Mouse (Mus musculus) liver, adult 2 months (tissue): ENCODE measurements around the gene Lamtor4. TPM values are rescaled to one million over a fixed set of nuclear protein-coding genes. Genes with fewer than 3 reads are reported as not detected.
A peak's percentile ranks its signal among the peaks of the same experiment; 100 is the strongest.

Experiments
- DNase-seq: peaks from one replicate; pipeline ENCODE4 v3.0.0-alpha.2; 2011; ENCODE audit warnings: low read depth, low spot score; ENCODE audit errors: extremely low read depth
- H3K27ac ChIP-seq: fragments of 200-500 bp; replicated peaks from 2 replicates; pipeline ENCODE4 v1.5.1; 2012; ENCODE audit warnings: low read depth, mild to moderate bottlenecking, control low read depth, inconsistent platforms, low read length; ENCODE audit not compliant: insufficient read depth
- H3K27me3 ChIP-seq: fragments of 200-500 bp; 2 replicates; pipeline ENCODE4 v1.6.1; 2012; ENCODE audit warnings: mild to moderate bottlenecking, moderate library complexity, low read length, inconsistent platforms; ENCODE audit not compliant: control insufficient read depth, insufficient read depth
- H3K36me3 ChIP-seq: fragments of 200-500 bp; 2 replicates; pipeline ENCODE4 v1.6.1; 2012; ENCODE audit warnings: low read length, inconsistent platforms; ENCODE audit not compliant: control insufficient read depth, insufficient read depth
- H3K4me1 ChIP-seq: fragments of 200-500 bp; 2 replicates; pipeline ENCODE4 v1.6.1; 2011; ENCODE audit warnings: low read length; ENCODE audit not compliant: control insufficient read depth, insufficient read depth
- H3K4me3 ChIP-seq: fragments of 200-500 bp; 2 replicates; pipeline ENCODE4 v1.5.1; 2011; ENCODE audit warnings: low read depth, mild to moderate bottlenecking, control low read depth, low read length, moderate library complexity; ENCODE audit not compliant: insufficient read depth
- H3K79me2 ChIP-seq: fragments of 200-500 bp; 2 replicates; pipeline ENCODE4 v1.6.1; 2012; ENCODE audit warnings: inconsistent platforms, mild to moderate bottlenecking, low read length, moderate library complexity; ENCODE audit not compliant: control insufficient read depth, insufficient read depth
- H3K9ac ChIP-seq: fragments of 200-500 bp; 2 replicates; pipeline ENCODE4 v1.6.1; 2012; ENCODE audit warnings: low read depth, mild to moderate bottlenecking, control low read depth, inconsistent platforms, low read length
- CTCF ChIP-seq: fragments of 200-500 bp; IDR thresholded peaks from 2 replicates; pipeline ENCODE4 v1.5.1; 2011; ENCODE audit warnings: low read depth, low read length, control low read depth
- POLR2A ChIP-seq: fragments of 200-500 bp; IDR thresholded peaks from 2 replicates; pipeline ENCODE4 v1.6.1; 2011; ENCODE audit warnings: low read length, control low read depth; ENCODE audit not compliant: insufficient read depth; ENCODE audit errors: extremely low read depth
- WGBS: fragments of 180-500 bp; shearing (Covaris S2); methylation state at CpG from one replicate; pipeline ENCODE4 v1.1.7; 2018; 5-methylcytosine and 5-hydroxymethylcytosine counted together
- polyA plus RNA-seq: library from polyadenylated mRNA; depleted of rRNA; stranded (reverse); fragments of >200 nt; gene quantifications from 2 replicates; pipeline ENCODE4 v1.2.3, GENCODE M21; 2012
- total RNA-seq: library from RNA; depleted of rRNA; stranded (reverse); fragments of >200 nt; gene quantifications from 2 replicates; pipeline ENCODE4 v1.2.3, GENCODE M21; 2014

The Lamtor4 gene
- total and polyA plus RNA-seq, 2 experiments = 105 to 177 TPM

DNA sequence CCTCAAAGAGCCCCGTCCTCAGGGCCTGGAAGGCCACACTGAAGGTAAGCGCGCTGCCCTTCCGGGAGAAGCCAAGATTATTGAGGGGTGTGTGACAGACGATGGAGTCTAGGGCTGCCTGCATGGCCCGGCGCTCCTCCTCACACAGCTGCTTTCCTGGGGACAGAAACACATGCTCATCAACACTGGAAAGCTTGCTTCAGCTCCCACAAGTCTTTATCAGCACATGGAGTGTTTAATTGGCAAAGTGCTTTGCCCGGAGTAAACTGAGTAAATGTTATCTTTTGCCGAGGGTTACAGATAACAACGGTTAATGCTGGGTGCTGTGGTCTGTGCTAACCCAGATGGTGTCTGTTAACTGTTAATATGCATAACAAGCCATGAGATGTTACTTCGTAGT lies 5.6 kb downstream of the Lamtor4 start:
- no peaks in the 10 kb centered on the region for H3K79me2 ChIP-seq
- H3K4me3 ChIP-seq = no peak overlapping the region
- DNase-seq = no peak
- no peak overlapping the region for H3K27ac ChIP-seq
- 70% methylated on average over 11 of the region's 11 CpGs for WGBS
- H3K27me3 ChIP-seq = no peaks in the 10 kb centered on the region
- peaks cover 7% of the 10 kb centered on the region for H3K4me1 ChIP-seq
- no peak overlapping the region for H3K9ac ChIP-seq
- TF ChIP-seq CTCF = no peak
- TF ChIP-seq POLR2A = no peak
- H3K36me3 ChIP-seq = no peaks in the 10 kb centered on the region

DNA sequence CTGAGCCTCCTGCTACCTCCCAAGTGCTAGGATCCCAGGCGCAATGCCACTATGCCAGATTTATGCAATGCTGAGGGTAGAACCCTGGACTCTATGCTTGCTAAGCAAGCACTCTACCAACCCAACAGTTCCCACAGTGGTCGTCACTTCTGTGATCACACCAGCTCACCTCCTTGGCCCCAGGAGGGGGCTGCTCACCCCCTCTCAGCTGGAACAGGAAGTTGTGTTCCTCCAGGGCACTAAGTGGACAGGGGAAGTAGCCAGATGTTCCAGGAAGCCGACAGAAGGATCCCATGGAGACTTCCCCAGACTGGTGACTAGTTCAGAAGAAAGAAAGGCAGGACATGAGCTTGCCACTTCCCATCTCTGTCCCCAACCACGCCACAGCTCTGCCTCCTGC lies 6.7 kb downstream of the Lamtor4 start:
- Histone ChIP-seq H3K27me3 (no peaks in the 10 kb centered on the region), H3K4me1 (peaks cover 7% of the 10 kb centered on the region), H3K27ac (no peak overlapping the region), H3K79me2 (no peaks in the 10 kb centered on the region), H3K9ac (no peak overlapping the region), H3K4me3 (no peak overlapping the region), H3K36me3 (no peaks in the 10 kb centered on the region)
- TF ChIP-seq POLR2A (no peak), CTCF (no peak)
- WGBS = 75% methylated on average over 4 of the region's 4 CpGs
- DNase-seq = no peak

DNA sequence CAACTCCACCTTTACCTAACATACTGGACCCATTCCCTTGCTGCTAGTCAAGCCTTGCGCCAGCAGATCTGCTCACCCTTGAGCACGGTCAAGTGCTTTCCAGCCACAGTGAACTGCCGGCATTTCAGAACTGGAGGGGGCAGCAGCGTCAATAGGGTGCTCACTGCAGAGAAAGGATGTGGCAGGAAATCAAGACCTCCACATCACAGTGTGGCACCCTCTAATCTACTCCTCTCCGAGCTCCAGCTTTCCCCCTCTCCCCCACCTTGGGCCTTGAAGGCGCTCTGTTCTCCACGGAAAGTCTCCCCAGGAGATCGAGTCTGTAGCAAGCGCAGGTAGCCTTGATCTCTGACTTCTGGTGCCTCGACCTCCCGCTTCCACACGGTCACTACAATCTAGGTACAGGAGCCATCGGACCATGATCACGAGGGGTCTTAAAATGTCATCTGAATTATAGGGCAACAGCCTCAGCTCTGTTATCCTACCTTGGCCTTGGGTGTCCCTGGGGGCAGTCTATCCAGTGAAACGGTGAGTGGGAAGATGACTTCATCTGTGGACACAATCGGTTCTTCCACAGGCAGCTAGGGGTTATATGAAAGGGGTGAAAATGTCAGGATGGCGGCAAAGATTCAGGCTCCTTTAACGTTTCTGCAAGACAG lies 7.4 kb downstream of the Lamtor4 start:
- H3K79me2 ChIP-seq = no peaks in the 10 kb centered on the region
- H3K4me1 ChIP-seq = peaks cover 7% of the 10 kb centered on the region
- DNase-seq = no peak
- no peaks in the 10 kb centered on the region for H3K36me3 ChIP-seq
- peak overlapping the region; percentile 63 for H3K4me3 ChIP-seq
- WGBS = 73% methylated on average over 18 of the region's 18 CpGs
- H3K9ac ChIP-seq = peak overlapping the region; percentile 83
- H3K27me3 ChIP-seq = no peaks in the 10 kb centered on the region; the same call in 1 of the 2 replicates
- no peak overlapping the region for H3K27ac ChIP-seq
- TF ChIP-seq CTCF = no peak
- no peak for TF ChIP-seq POLR2A

DNA sequence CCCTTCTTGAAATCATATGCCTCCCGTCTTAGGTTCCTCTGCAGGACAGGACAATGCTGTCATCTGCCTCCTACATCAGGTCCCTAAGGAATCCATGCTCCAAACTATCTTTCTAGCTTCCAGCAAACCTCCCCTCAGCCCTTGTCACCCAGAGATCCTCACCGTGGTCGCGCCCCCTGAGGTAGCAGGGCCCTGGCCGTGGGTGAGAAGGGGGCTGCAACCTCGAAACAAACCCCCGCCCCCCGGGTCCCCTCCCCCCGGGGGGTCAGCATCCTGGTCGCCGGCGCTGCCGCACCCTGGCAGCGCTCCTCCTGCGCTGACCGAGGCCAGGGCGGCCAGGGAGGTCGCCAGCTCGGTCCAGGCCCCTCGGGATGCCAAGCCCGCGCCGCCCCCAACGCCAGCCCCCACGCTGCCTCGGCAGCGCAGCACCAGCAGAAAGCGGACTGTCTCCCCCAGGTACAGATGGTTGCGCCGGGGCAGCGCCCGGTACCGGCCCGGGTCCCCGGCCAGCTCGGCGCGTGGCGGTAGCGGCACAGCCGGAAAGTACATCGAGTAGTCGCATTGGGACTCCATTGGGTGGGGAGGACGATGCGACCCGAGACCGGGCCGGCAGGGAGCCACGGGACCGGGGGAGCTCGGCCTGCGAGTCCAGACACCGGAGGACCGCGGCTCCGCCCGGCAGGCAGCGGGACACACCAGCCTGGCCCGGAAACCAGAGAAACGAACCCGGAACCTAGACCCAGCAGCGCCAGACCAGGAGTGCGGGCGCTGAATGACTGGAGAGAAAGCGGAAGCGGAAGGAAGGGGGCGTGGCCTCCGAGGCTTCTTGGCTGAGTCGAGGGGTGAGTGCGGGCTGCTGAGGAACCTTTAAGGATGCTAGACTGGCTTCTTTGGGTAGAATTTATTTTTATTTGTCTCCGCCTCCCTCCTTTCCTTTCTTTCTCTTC lies 8.3 kb downstream of the Lamtor4 start, which contains the start of gene BC037034:
Gene BC037034, minus strand, starts transcription at position 774 of the 947 bp plus-strand sequence.
- 1% methylated on average over 70 of the region's 71 CpGs for WGBS
- Histone ChIP-seq H3K36me3 (no peaks in the 10 kb centered on the region), H3K9ac (peak within 1 kb of the TSS; percentile 83), H3K27ac (peak within 1 kb of the TSS; percentile 27), H3K79me2 (no peaks in the 10 kb centered on the region), H3K4me3 (peak within 1 kb of the TSS; percentile 63), H3K27me3 (no peaks in the 10 kb centered on the region; the same call in 1 of the 2 replicates), H3K4me1 (peaks cover 7% of the 10 kb centered on the region)
- DNase-seq = peak; percentile 82
- TF ChIP-seq CTCF (no peak), POLR2A (peak; percentile 71)

DNA sequence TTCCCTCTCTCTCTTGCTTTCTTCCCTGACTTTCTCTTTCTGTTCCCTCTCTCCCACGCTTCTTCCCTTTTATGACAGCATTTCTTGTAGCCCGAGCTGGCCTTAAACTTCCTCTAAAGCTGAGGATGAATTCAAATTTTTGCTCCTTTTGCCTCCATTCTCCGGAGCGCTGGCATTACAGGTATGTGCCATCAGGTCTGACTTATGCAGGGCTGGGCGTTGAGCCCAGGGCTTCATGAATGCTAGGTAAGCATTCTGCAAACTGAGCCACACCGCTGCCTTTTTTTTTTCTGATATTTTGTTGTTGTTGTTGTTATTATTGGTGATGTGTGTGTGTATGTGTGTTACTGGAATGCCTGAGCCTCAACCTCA lies 8.9 kb downstream of the Lamtor4 start:
- no peak overlapping the region for H3K27ac ChIP-seq
- no peak for TF ChIP-seq POLR2A
- TF ChIP-seq CTCF = no peak
- no peak for DNase-seq
- WGBS = 4% methylated on average over 6 of the region's 6 CpGs
- H3K79me2 ChIP-seq = no peaks in the 10 kb centered on the region
- H3K9ac ChIP-seq = peak overlapping the region; percentile 67; the same call in 1 of the 2 replicates
- H3K4me3 ChIP-seq = peak overlapping the region; percentile 63
- peaks cover 7% of the 10 kb centered on the region for H3K4me1 ChIP-seq
- H3K36me3 ChIP-seq = no peaks in the 10 kb centered on the region
- H3K27me3 ChIP-seq = no peaks in the 10 kb centered on the region; the same call in 1 of the 2 replicates
